Mouse (Mus musculus) ES-E14 (cell line): ENCODE measurements around the gene Zbp1. TPM values are rescaled to one million over a fixed set of nuclear protein-coding genes. Genes with fewer than 3 reads are reported as not detected.
A peak's percentile ranks its signal among the peaks of the same experiment; 100 is the strongest.

Source experiments
- DNase-seq: peaks from one replicate; pipeline ENCODE4 v3.0.0-alpha.2; 2013; ENCODE audit warnings: low read depth, low spot score
- H3K27ac ChIP-seq: 2 replicates; pipeline ENCODE4 v1.5.1; 2012; ENCODE audit warnings: low read depth, mild to moderate bottlenecking, low read length, moderate library complexity, mixed read lengths; ENCODE audit not compliant: poor library complexity, insufficient read depth, severe bottlenecking
- H3K36me3 ChIP-seq: 2 replicates; pipeline ENCODE4 v1.6.1; 2012; ENCODE audit warnings: mild to moderate bottlenecking, low read length, moderate library complexity, mixed read lengths; ENCODE audit not compliant: control insufficient read depth, poor library complexity, insufficient read depth, severe bottlenecking
- H3K4me1 ChIP-seq, 2 experiments: fragments of 150-350 bp in 1 of 2; sonication (generic) in 1 of 2; 2 replicates each; pipeline ENCODE4 v1.6.1; 2012; ENCODE audit warnings: low read length in 2 of 2, mild to moderate bottlenecking in 1 of 2, mixed read lengths in 1 of 2; ENCODE audit not compliant: control insufficient read depth in 2 of 2, insufficient read depth in 2 of 2, poor library complexity in 1 of 2
- H3K4me3 ChIP-seq, 2 experiments: fragments of 150-350 bp in 1 of 2; sonication (generic) in 1 of 2; 2 replicates each; pipeline ENCODE4 v1.5.1; 2012; ENCODE audit warnings: low read length in 2 of 2, low read depth in 1 of 2, mild to moderate bottlenecking in 1 of 2, mixed read lengths in 1 of 2; ENCODE audit not compliant: insufficient read depth in 1 of 2, poor library complexity in 1 of 2, severe bottlenecking in 1 of 2
- H3K9ac ChIP-seq: 2 replicates; pipeline ENCODE4 v1.6.1; 2012; ENCODE audit warnings: low read depth, mild to moderate bottlenecking, low read length, mixed read lengths; ENCODE audit not compliant: poor library complexity, insufficient read depth, severe bottlenecking
- H3K9me3 ChIP-seq: fragments of 150-350 bp; sonication (generic); 2 replicates; pipeline ENCODE4 v1.6.1; 2012; ENCODE audit warnings: low read depth, mild to moderate bottlenecking, low read length; ENCODE audit not compliant: control insufficient read depth, insufficient read depth
- CHD2 ChIP-seq: IDR thresholded peaks from 2 replicates; pipeline ENCODE4 v1.6.1; 2014; ENCODE audit warnings: mild to moderate bottlenecking, low read depth, low read length, inconsistent platforms
- HCFC1 ChIP-seq: IDR thresholded peaks from 2 replicates; pipeline ENCODE4 v1.6.1; 2012; ENCODE audit warnings: low read length, inconsistent platforms, borderline replicate concordance; ENCODE audit not compliant: insufficient read depth
- MAFK ChIP-seq: IDR thresholded peaks from 2 replicates; pipeline ENCODE4 v1.6.1; 2014; ENCODE audit warnings: mild to moderate bottlenecking, low read depth, low read length, inconsistent platforms; ENCODE audit not compliant: insufficient read depth
- ZC3H11A ChIP-seq: IDR thresholded peaks from 2 replicates; pipeline ENCODE4 v1.6.1; 2012; ENCODE audit warnings: low read depth, mild to moderate bottlenecking, inconsistent platforms, low read length, borderline replicate concordance
- ZNF384 ChIP-seq: IDR thresholded peaks from 2 replicates; pipeline ENCODE4 v1.6.1; 2012; ENCODE audit warnings: low read depth, low read length, inconsistent platforms
- in situ Hi-C, 2 experiments: fragments of 600-800 bp; cut with MboI; formaldehyde crosslinking; loops; one replicate each; pipeline ENCODE4 v1.15.1; 2025; ENCODE audit warnings: low sequenced_read_pairs in 2 of 2, inconsistent platforms in 1 of 2; ENCODE audit not compliant: unreplicated experiment in 2 of 2
- total RNA-seq: library from RNA; depleted of rRNA; stranded (reverse); fragments of 300-350 nt; gene quantifications from 2 replicates; pipeline ENCODE4 v1.2.3, GENCODE M21; 2012

Zbp1 gene
- total RNA-seq, 1 experiment, result 0.67 TPM

DNA sequence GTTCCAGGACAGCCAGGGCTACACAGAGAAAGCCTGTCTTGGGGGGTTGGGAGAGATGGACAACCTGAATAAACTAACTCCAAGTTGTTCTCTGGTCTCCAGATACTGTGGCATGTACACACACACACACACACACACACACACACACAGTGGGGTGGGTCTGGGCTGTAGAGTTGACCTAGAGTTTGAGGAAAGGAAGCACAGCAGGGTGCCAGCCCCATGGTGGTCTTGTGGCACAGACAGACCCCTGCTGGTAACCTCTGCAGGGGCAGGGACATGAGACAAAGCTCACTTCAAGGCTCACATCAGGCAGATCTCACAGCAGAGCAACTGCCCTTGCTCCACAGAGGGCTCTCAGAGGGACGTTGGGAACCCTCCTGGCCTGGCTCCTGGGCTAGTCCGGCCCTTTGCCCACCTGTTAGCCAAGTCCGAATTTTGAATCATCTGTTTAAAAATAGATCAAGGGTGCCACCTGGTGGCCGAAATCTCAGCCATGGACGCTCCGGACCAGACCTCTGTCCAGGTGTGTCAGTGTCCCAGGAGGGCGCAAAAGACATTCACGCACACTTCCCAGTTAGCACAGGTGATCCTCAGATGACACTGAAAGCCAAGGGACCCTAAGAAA, 34.8 kb downstream of the Zbp1 start:
- H3K27ac ChIP-seq, result no peak overlapping the region
- no peak overlapping the region for H3K9ac ChIP-seq
- no peaks in the 10 kb centered on the region for H3K9me3 ChIP-seq
- no peak overlapping the region for H3K4me3 ChIP-seq
- H3K4me1 ChIP-seq, result peaks cover 1 to 10% of the 10 kb centered on the region in 2 experiments; a peak in 2 of 4 replicates
- no peaks in the 10 kb centered on the region for H3K36me3 ChIP-seq
- in situ Hi-C loops, result loop anchor here (5.0 to 25.0 kb wide), 2 partner anchors 77 to 378 kb away; no protein-coding TSS in a partner anchor
- DNase-seq, result no peak
- TF ChIP-seq CHD2, result no peak
- TF ChIP-seq ZC3H11A, result peak; percentile 82

DNA sequence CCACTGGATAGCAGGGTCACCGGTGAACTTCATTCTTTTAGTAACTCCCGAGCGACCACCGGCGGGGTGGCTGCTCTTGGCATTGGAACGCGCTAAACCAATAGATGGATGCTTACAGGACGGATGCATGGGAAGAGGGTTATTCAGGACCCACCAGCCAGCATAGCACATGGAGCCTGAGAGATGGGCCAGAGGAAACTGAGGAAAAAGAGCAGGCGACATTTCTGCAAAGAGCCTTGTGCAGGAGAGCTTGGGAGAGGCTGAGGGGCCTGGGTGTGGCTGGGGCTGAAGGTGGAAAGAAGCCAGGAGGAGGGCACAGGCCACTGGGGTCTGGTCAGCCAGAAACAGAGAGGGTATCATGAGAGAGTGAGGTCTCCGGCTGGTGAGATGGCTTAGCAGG, 35.4 kb downstream of the Zbp1 start:
- Histone ChIP-seq H3K9me3 (no peaks in the 10 kb centered on the region), H3K36me3 (no peaks in the 10 kb centered on the region), H3K4me1 (peaks cover 1 to 10% of the 10 kb centered on the region in 2 experiments; a peak in 2 of 4 replicates), H3K4me3 (no peak overlapping the region), H3K27ac (no peak overlapping the region), H3K9ac (no peak overlapping the region)
- no peak for DNase-seq
- TF ChIP-seq CHD2 (no peak), HCFC1 (no peak)
- in situ Hi-C loops, result loop anchor here (5.0 to 25.0 kb wide), 2 partner anchors 76 to 379 kb away; no protein-coding TSS in a partner anchor

DNA sequence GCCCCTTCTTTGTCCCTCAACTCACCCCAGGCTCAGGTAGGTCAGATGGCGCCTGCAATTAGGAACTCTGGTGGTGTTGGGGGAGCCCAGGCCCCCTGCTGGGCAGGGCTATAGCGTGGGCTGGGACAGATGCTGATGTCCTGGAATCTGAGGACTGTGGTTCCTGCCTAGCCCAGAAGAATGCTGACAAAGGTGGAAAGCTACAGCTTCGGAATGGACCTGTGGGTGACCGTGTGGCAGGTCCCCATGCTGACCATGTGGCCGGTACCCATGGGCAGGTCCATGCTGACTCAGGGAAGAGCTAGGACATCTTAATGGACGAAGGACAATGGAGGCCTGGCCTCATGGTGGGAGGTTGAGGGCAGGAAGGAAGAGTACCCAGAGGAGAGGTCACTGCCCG, 35.9 kb downstream of the Zbp1 start:
- Histone ChIP-seq H3K4me1 (peaks cover 1 to 10% of the 10 kb centered on the region in 2 experiments; a peak in 2 of 4 replicates), H3K27ac (no peak overlapping the region), H3K9ac (no peak overlapping the region), H3K4me3 (no peak overlapping the region), H3K36me3 (no peaks in the 10 kb centered on the region), H3K9me3 (no peaks in the 10 kb centered on the region)
- in situ Hi-C loops, result loop anchor here (5.0 to 25.0 kb wide), 2 partner anchors 75 to 380 kb away; no protein-coding TSS in a partner anchor
- no peak for DNase-seq
- TF ChIP-seq HCFC1 (no peak), ZNF384 (no peak), MAFK (no peak), ZC3H11A (no peak), CHD2 (no peak)

DNA sequence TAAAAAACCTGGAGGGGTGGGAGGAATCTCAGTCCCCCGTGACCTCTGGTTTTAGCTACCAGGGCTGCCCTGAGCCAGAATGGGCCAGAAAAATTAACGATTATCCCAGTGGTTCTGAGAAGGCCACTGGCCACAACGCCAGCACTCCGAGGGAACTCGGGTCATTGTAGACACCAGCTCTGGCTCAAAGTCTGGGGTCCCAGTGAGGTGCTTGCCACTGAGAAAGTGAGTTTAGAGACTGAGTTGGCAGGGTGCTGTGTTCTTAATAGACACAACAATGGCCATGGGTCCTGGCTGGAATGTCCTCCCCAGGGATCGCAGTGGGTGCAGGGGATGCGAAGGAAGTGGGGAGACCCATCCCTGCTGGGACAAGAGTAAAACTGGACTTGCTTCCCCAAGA, 36.8 kb downstream of the Zbp1 start:
- in situ Hi-C loops, result loop anchor here (5.0 to 25.0 kb wide), 2 partner anchors 75 to 380 kb away; no protein-coding TSS in a partner anchor
- no peak for TF ChIP-seq ZC3H11A
- H3K27ac ChIP-seq, result no peak overlapping the region
- no peaks in the 10 kb centered on the region for H3K36me3 ChIP-seq
- DNase-seq, result no peak
- H3K9me3 ChIP-seq, result no peaks in the 10 kb centered on the region
- no peak overlapping the region for H3K9ac ChIP-seq
- H3K4me3 ChIP-seq, result no peak overlapping the region
- peaks cover 0 to 5% of the 10 kb centered on the region in 2 experiments; a peak in 2 of 4 replicates for H3K4me1 ChIP-seq

DNA sequence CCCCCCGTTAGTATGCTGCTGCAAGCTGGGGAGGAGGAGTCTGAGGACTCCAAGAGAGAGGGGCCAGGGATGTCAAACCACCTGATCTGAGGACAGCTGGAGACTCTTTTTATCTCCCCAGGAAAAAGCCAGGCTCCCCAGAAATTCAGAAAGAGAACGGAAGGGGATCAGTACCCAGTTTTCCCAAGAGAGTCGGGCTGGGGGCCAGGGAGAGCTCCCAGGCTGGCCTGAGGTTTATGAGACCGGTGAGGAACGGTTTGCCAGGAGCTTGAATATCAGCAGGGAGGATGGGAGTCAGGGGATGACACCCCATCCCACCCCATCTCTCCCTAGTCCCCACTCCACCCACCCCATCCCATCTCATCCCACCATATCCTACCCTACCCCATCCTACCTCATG, 37.2 kb downstream of the Zbp1 start:
- in situ Hi-C loops, result loop anchor here (5.0 to 25.0 kb wide), 2 partner anchors 74 to 381 kb away; no protein-coding TSS in a partner anchor
- no peak for DNase-seq
- no peak overlapping the region for H3K27ac ChIP-seq

More for the DNA sequence above, 37.2 kb downstream of the Zbp1 start:
- H3K4me1 ChIP-seq, result peaks cover 0 to under 1% of the 10 kb centered on the region in 2 experiments; a peak in 1 of 4 replicates
- H3K36me3 ChIP-seq, result no peaks in the 10 kb centered on the region
- H3K9ac ChIP-seq, result no peak overlapping the region
- no peak overlapping the region for H3K4me3 ChIP-seq
- TF ChIP-seq HCFC1, result no peak
- H3K9me3 ChIP-seq, result no peaks in the 10 kb centered on the region
